Mouse (Mus musculus) embryo, embryonic 10.5 days (tissue): Measurements from ENCODE around the gene Scamp2.
A peak's percentile ranks its signal among the peaks of the same experiment; 100 is the strongest.

ENCODE experiments used
- DNase-seq: peaks from one replicate; pipeline ENCODE4 v3.0.0-alpha.2; 2015; ENCODE audit warnings: low spot score

Scamp2 gene

GRCm38 (mm10) chr9:57628717-57629116 is 68.0 kb downstream of the Scamp2 start:
- DNase-seq = no peak

GRCm38 (mm10) chr9:57629118-57629874 is 68.6 kb downstream of the Scamp2 start:
- DNase-seq = peak; percentile 83

GRCm38 (mm10) chr9:57633481-57634024 is 72.8 kb downstream of the Scamp2 start:
- no peak for DNase-seq

- no peak for DNase-seq
Measured at GRCm38 (mm10) chr9:57637272-57637671, 76.5 kb downstream of the Scamp2 start.

- DNase-seq = no peak
Measured at GRCm38 (mm10) chr9:57637741-57638322, 77.1 kb downstream of the Scamp2 start.
